In genomic region chr10:23839368-23839767, GRCm38 (mm10) we compare ENCODE assay signal across 14 mouse cellular contexts. TPM values are rescaled to one million over a fixed set of nuclear protein-coding genes. Genes with fewer than 3 reads are reported as not detected.
DNase-seq lines count a peak whose midpoint lies in the region; ATAC-seq lines count a peak whose summit lies in the region.
"Had no signal": no experiment of that assay in that cellular context is flagged by ENCODE, and none has a peak within 500 bp of the region (broad histone marks: within the 10 kb centered on the region; RNA-seq: fewer than 3 reads in every experiment).

No protein-coding gene starts in this region.

- no peaks in the 10 kb centered on the region for H3K36me3 ChIP-seq in liver, embryonic 13.5 days
- H3K36me3 ChIP-seq in stomach, embryonic 14.5 days (ENCODE audit: control insufficient read depth, insufficient read depth, low read length), result no peaks in the 10 kb centered on the region
- H3K36me3 ChIP-seq in hindbrain, embryonic 11.5 days (ENCODE audit: control insufficient read depth, insufficient read depth, low read length), result no peaks in the 10 kb centered on the region
- H3K36me3 ChIP-seq: limb, embryonic 15.5 days; midbrain, embryonic 13.5 days; neural tube, embryonic 12.5 days had no signal

- no peak overlapping the region for H3K4me2 ChIP-seq in liver, embryonic 13.5 days
- H3K4me2 ChIP-seq in stomach, embryonic 14.5 days (replicated peaks; ENCODE audit: low read depth, low read length), result no peak overlapping the region
- no peak overlapping the region for H3K4me2 ChIP-seq in hindbrain, embryonic 11.5 days (replicated peaks; ENCODE audit: low read depth, low read length)
- H3K4me2 ChIP-seq: limb, embryonic 15.5 days; midbrain, embryonic 13.5 days; neural tube, embryonic 12.5 days had no signal

- 49% methylated on average over 9 of the region's 9 CpGs for WGBS in liver, embryonic 13.5 days (ENCODE audit: insufficient replicate concordance)
- 38% methylated on average over 9 of the region's 9 CpGs for WGBS in stomach, embryonic 14.5 days
- WGBS in hindbrain, embryonic 11.5 days, result 54% methylated on average over 9 of the region's 9 CpGs

- 0 out of 2 replicates have a peak, but pooled peaks cover 4% of the 10 kb centered on the region for H3K4me1 ChIP-seq in liver, embryonic 13.5 days (replicated peaks)
- H3K4me1 ChIP-seq in stomach, embryonic 14.5 days (ENCODE audit: control insufficient read depth, insufficient read depth, low read length), result no peaks in the 10 kb centered on the region
- no peaks in the 10 kb centered on the region for H3K4me1 ChIP-seq in hindbrain, embryonic 11.5 days (replicated peaks; ENCODE audit: control insufficient read depth, insufficient read depth, low read length)
- H3K4me1 ChIP-seq: limb, embryonic 15.5 days; midbrain, embryonic 13.5 days; neural tube, embryonic 12.5 days had no signal

- ATAC-seq in liver, embryonic 13.5 days (ENCODE audit: low read depth), result 0 out of 2 replicates have a peak, but pooled peaks have one; percentile 36
- ATAC-seq in stomach, embryonic 14.5 days (ENCODE audit: insufficient number of reproducible peaks, insufficient read depth, low FRiP score, low read depth), result 0 out of 2 replicates have a peak, but pooled peaks have one; percentile 61
- no peak for ATAC-seq in hindbrain, embryonic 11.5 days (ENCODE audit: low FRiP score)
- ATAC-seq: midbrain, embryonic 13.5 days had no signal

- no peak overlapping the region for H3K27ac ChIP-seq in liver, embryonic 13.5 days
- no peak overlapping the region for H3K27ac ChIP-seq in stomach, embryonic 14.5 days (ENCODE audit: low read length)
- no peak overlapping the region for H3K27ac ChIP-seq in hindbrain, embryonic 11.5 days (ENCODE audit: low read depth, low read length)
- H3K27ac ChIP-seq: limb, embryonic 15.5 days; midbrain, embryonic 13.5 days; neural tube, embryonic 12.5 days had no signal

- H3K27me3 ChIP-seq in liver, embryonic 13.5 days, result no peaks in the 10 kb centered on the region
- no peaks in the 10 kb centered on the region for H3K27me3 ChIP-seq in stomach, embryonic 14.5 days (ENCODE audit: control insufficient read depth, insufficient read depth, low read length)
- H3K27me3 ChIP-seq in hindbrain, embryonic 11.5 days (ENCODE audit: control insufficient read depth, insufficient read depth, low read length), result no peaks in the 10 kb centered on the region
- H3K27me3 ChIP-seq: limb, embryonic 15.5 days; midbrain, embryonic 13.5 days; neural tube, embryonic 12.5 days had no signal

- H3K4me3 ChIP-seq in liver, embryonic 13.5 days (replicated peaks), result no peak overlapping the region
- no peak overlapping the region for H3K4me3 ChIP-seq in stomach, embryonic 14.5 days (ENCODE audit: low read depth, low read length)
- H3K4me3 ChIP-seq in hindbrain, embryonic 11.5 days (ENCODE audit: low read depth, low read length), result no peak overlapping the region
- H3K4me3 ChIP-seq: limb, embryonic 15.5 days; midbrain, embryonic 13.5 days; neural tube, embryonic 12.5 days had no signal

- no peaks in the 10 kb centered on the region for H3K9me3 ChIP-seq in liver, embryonic 13.5 days (replicated peaks)
- no peaks in the 10 kb centered on the region for H3K9me3 ChIP-seq in stomach, embryonic 14.5 days (ENCODE audit: control insufficient read depth, low read depth, low read length)
- H3K9me3 ChIP-seq in hindbrain, embryonic 11.5 days (ENCODE audit: control insufficient read depth, low read length), result no peaks in the 10 kb centered on the region
- H3K9me3 ChIP-seq: limb, embryonic 15.5 days; midbrain, embryonic 13.5 days; neural tube, embryonic 12.5 days had no signal

- H3K9ac ChIP-seq in liver, embryonic 13.5 days, result no peak overlapping the region
- no peak overlapping the region for H3K9ac ChIP-seq in stomach, embryonic 14.5 days (replicated peaks; ENCODE audit: low read depth, low read length)
- H3K9ac ChIP-seq in hindbrain, embryonic 11.5 days (ENCODE audit: low read depth, low read length), result no peak overlapping the region
- H3K9ac ChIP-seq: limb, embryonic 15.5 days; midbrain, embryonic 13.5 days; neural tube, embryonic 12.5 days had no signal

- peak; percentile 10 to 15 for DNase-seq in kidney, postnatal 4 days
- DNase-seq in kidney, postnatal 10 days, result no peak
- peak; percentile 62 for DNase-seq in ZHBTc4 (ENCODE audit: low read depth, low spot score)
- DNase-seq in liver, embryonic 13.5 days, result no peak
- DNase-seq in adrenal gland, adult 8-10 months, result no peak
- DNase-seq in hindbrain, embryonic 11.5 days (ENCODE audit: low spot score), result no peak
- DNase-seq in gastrocnemius, adult 18-20 months (ENCODE audit: low spot score), result no peak
- DNase-seq: cerebellum, postnatal 25 days; gastrocnemius, postnatal 36 days; heart, postnatal 10 days had no signal

RNA-seq across cellular contexts. Expression of gene Vnn3, which starts 11.9 kb away (rescaled TPM):
- 0.28 and 0.42 TPM in 2 replicates for polyA plus RNA-seq in liver, embryonic 13.5 days (2015; fragmentation: Nextera tagmentation; extraction: Ambion mirVana)
- 0.27 TPM in 1 of 2 replicates, not detected in the other for polyA plus RNA-seq in stomach, embryonic 14.5 days (2014; fragmentation: Nextera tagmentation; extraction: Ambion mirVana)
- total RNA-seq in adrenal gland, adult 8-10 months (2022), result 10 to 100 TPM in 2 of 4 experiments, 1 to 10 TPM in 1, under 1 TPM in 1; 0.74 to 37.9 (median 12.2) TPM
- 0.09 TPM in 1 of 2 replicates, not detected in the other for polyA plus RNA-seq in hindbrain, embryonic 11.5 days (2014; fragmentation: Nextera tagmentation; extraction: Ambion mirVana)
- total RNA-seq in gastrocnemius, adult 18-20 months (2021), result under 1 TPM in 1 of 2 experiments, not detected in 1; 0.25 TPM
- total RNA-seq: heart, postnatal 10 days had no signal
- polyA plus RNA-seq: limb, embryonic 15.5 days; midbrain, embryonic 13.5 days; neural tube, embryonic 12.5 days had no signal

RNA-seq across cellular contexts. Expression of gene Slc18b1, which starts 42.6 kb away (rescaled TPM):
- polyA plus RNA-seq in liver, embryonic 13.5 days (2015; fragmentation: Nextera tagmentation; extraction: Ambion mirVana), result 2.1 and 2.9 TPM in 2 replicates
- polyA plus RNA-seq in stomach, embryonic 14.5 days (2014; fragmentation: Nextera tagmentation; extraction: Ambion mirVana), result 17.3 and 23.7 TPM in 2 replicates
- 10 to 100 TPM; 31.3 to 54.2 (median 44.7) TPM for total RNA-seq in adrenal gland, adult 8-10 months (2022)
- 21.5 and 23.2 TPM in 2 replicates for polyA plus RNA-seq in hindbrain, embryonic 11.5 days (2014; fragmentation: Nextera tagmentation; extraction: Ambion mirVana)
- 1 to 10 TPM; 4.2 to 7.3 TPM for total RNA-seq in gastrocnemius, adult 18-20 months (2021)

RNA-seq across cellular contexts. Expression of gene Rps12, which starts 52.3 kb away (rescaled TPM):
- 206 and 209 TPM in 2 replicates for polyA plus RNA-seq in liver, embryonic 13.5 days (2015; fragmentation: Nextera tagmentation; extraction: Ambion mirVana)
- 247 and 248 TPM in 2 replicates for polyA plus RNA-seq in stomach, embryonic 14.5 days (2014; fragmentation: Nextera tagmentation; extraction: Ambion mirVana)
- total RNA-seq in adrenal gland, adult 8-10 months (2022), result 100 to 1,000 TPM; 283 to 619 (median 405) TPM
- polyA plus RNA-seq in hindbrain, embryonic 11.5 days (2014; fragmentation: Nextera tagmentation; extraction: Ambion mirVana), result 126 TPM in 2 replicates
- 100 to 1,000 TPM; 183 to 193 TPM for total RNA-seq in gastrocnemius, adult 18-20 months (2021)

RNA-seq across cellular contexts. Expression of gene Vnn1, which starts 55.1 kb away (rescaled TPM):
- polyA plus RNA-seq in liver, embryonic 13.5 days (2015; fragmentation: Nextera tagmentation; extraction: Ambion mirVana), result 0.92 and 1.1 TPM in 2 replicates
- 1.9 and 2.5 TPM in 2 replicates for polyA plus RNA-seq in stomach, embryonic 14.5 days (2014; fragmentation: Nextera tagmentation; extraction: Ambion mirVana)
- total RNA-seq in adrenal gland, adult 8-10 months (2022), result 10 to 100 TPM; 29.6 to 37.3 (median 32.2) TPM
- 2.4 and 3.1 TPM in 2 replicates for polyA plus RNA-seq in hindbrain, embryonic 11.5 days (2014; fragmentation: Nextera tagmentation; extraction: Ambion mirVana)
- total RNA-seq in gastrocnemius, adult 18-20 months (2021), result under 1 TPM; 0.09 to 0.11 TPM

Comparison
In these comparisons a context has a peak if more than half of its experiments do, and no peak if none do; other contexts are left out.
1. DNase-seq: peak in kidney, postnatal 4 days (2 of 2) and ZHBTc4 (single experiment); none in kidney, postnatal 10 days (single experiment), liver, embryonic 13.5 days (single experiment), adrenal gland, adult 8-10 months (single experiment), hindbrain, embryonic 11.5 days (single experiment) and gastrocnemius, adult 18-20 months (single experiment).